Mouse (Mus musculus): ENCODE measurements around the gene Spock3. TPM values are rescaled to one million over a fixed set of nuclear protein-coding genes. Genes with fewer than 3 reads are reported as not detected.
A peak's percentile ranks its signal among the peaks of the same experiment; 100 is the strongest.

Gene Spock3
- polyA plus RNA-seq (2014; fragmentation: Nextera tagmentation; extraction: Ambion mirVana) = 1.3 and 2.1 TPM in 2 replicates

DNA sequence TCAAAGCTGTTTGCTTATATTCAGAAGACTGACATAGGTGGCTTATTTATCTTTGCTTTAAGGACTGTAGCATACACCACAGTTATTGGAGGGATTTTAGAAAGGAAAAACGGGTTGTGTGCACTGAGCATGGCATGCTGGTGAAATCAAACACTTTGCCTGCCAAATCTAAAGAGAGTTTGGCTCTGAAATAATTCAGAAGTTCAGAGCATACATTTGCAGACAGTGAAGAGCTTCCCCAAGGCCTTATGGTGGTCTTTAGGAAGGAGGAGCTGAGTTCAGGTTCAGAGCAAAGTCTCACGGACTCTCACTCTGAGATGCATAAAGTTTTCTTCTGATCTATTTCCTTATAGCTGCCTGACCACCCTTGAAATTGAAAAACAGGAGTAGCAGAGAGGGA, at the start of gene Spock3:
Gene Spock3 (plus strand): TSS at position 301 of the 400 bp plus-strand sequence.
- peak within 1 kb of the TSS; percentile 66 for H3K9ac ChIP-seq (ENCODE audit: low read length)
- no peaks in the 10 kb centered on the region for H3K9me3 ChIP-seq (ENCODE audit: control insufficient read depth, low read length)
- ATAC-seq (ENCODE audit: insufficient number of reproducible peaks, insufficient read depth, low FRiP score, low read depth) = no peak
- peak within 1 kb of the TSS; percentile 47 to 49 for H3K4me3 ChIP-seq (ENCODE audit: control insufficient read depth in 1 of 2, insufficient read depth in 1 of 2, low read depth in 1 of 2, low read length in 2 of 2)
- H3K27me3 ChIP-seq (ENCODE audit: control insufficient read depth, insufficient read depth, low read length) = peaks cover 13% of the 10 kb centered on the region
- H3K4me1 ChIP-seq (ENCODE audit: control insufficient read depth in 2 of 2, insufficient read depth in 2 of 2, low read length in 2 of 2) = peaks cover 0 to 8% of the 10 kb centered on the region in 2 experiments; a peak in 2 of 4 replicates
- H3K36me3 ChIP-seq (ENCODE audit: control insufficient read depth, insufficient read depth, low read length) = no peaks in the 10 kb centered on the region
- WGBS = 53% methylated on average over 2 of the region's 2 CpGs
- peak within 1 kb of the TSS; percentile 91 for H3K4me2 ChIP-seq (ENCODE audit: low read length)
- H3K27ac ChIP-seq (replicated peaks in 1 of 2; ENCODE audit: control insufficient read depth in 1 of 2, insufficient read depth in 1 of 2, low read depth in 2 of 2, low read length in 2 of 2) = no peak within 1 kb of the TSS

DNA sequence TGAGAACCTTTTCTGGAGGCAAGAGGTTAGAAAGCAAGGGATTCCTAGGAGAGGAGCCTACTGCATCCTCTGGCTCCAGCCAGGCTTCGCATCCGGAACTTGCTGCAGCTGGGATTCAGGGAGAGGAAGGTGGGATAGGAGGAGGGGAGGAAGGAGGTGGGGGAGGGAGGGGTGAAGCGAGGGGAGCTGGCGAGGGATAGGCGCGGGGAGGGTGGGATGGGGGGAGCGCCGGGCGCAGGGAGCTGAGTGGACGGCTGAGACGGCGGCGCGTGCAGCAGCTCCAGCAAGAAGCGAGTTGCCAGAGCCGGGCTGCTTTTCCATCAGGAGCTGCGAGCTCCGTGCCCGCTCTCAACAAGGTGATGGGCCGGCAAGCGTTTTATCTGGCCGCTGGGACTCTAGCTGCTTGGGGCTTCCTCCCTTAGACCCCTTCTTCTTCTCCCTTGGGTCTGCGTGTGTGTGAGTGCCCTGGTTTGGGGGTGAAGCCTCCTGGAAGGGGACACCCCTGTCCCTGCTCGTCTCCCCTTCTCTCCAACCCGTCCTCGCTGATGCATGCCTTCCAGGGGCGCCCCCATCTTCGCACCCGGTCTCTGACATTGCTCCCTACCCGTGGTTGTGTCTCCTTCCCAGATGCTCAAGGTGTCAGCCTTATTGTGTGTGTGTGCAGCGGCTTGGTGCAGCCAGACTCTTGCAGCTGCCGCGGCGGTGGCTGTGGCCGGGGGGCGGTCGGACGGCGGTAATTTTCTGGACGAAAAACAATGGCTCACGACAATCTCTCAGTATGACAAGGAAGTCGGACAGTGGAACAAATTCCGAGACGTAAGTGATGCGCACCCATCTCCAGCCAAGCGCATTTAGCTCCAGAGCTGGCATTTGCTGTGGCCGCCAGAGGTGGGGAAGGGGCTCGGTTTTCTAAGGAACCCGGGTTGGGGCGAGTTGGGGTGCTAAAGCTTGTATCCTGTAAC, 645 bp downstream of the Spock3 start:
- Histone ChIP-seq H3K9me3 (ENCODE audit: control insufficient read depth, low read length) (no peaks in the 10 kb centered on the region), H3K36me3 (ENCODE audit: control insufficient read depth, insufficient read depth, low read length) (no peaks in the 10 kb centered on the region), H3K27ac (replicated peaks in 1 of 2; ENCODE audit: control insufficient read depth in 1 of 2, insufficient read depth in 1 of 2, low read depth in 2 of 2, low read length in 2 of 2) (no peak overlapping the region), H3K9ac (ENCODE audit: low read length) (peak overlapping the region; percentile 66), H3K4me1 (ENCODE audit: control insufficient read depth in 2 of 2, insufficient read depth in 2 of 2, low read length in 2 of 2) (peaks cover 0 to 8% of the 10 kb centered on the region in 2 experiments; a peak in 2 of 4 replicates), H3K4me3 (ENCODE audit: control insufficient read depth in 1 of 2, insufficient read depth in 1 of 2, low read depth in 1 of 2, low read length in 2 of 2) (peak overlapping the region; percentile 47 to 49), H3K27me3 (ENCODE audit: control insufficient read depth, insufficient read depth, low read length) (peaks cover 13% of the 10 kb centered on the region), H3K4me2 (ENCODE audit: low read length) (peak overlapping the region; percentile 91)
- WGBS = under 1% methylated on average over 50 of the region's 50 CpGs
- ATAC-seq (ENCODE audit: insufficient number of reproducible peaks, insufficient read depth, low FRiP score, low read depth) = no peak

DNA sequence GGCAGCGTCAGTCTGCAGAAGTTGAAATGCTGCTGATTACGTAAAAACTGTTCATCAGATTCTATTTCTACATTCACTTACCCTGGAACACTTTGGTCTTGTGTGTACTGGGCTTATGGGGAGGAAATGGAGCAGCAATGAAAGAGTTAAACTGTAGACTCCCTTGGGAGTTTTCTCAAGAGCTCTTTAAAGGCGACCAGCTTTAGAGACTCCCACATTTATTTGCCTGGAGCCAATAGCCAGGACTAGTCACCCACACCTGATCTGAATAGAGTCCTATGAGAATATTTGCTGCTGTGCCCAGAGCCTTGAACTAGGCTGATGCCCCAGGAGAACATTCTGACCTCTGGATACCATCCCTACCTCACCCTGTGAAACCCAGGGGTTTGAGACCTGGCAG, 1.7 kb downstream of the Spock3 start:
- 22% methylated on average over 3 of the region's 3 CpGs for WGBS
- peak overlapping the region; percentile 91 for H3K4me2 ChIP-seq (ENCODE audit: low read length)
- H3K4me1 ChIP-seq (ENCODE audit: control insufficient read depth in 2 of 2, insufficient read depth in 2 of 2, low read length in 2 of 2) = peaks cover 0 to 8% of the 10 kb centered on the region in 2 experiments; a peak in 2 of 4 replicates
- H3K9ac ChIP-seq (ENCODE audit: low read length) = no peak overlapping the region
- H3K27ac ChIP-seq (replicated peaks in 1 of 2; ENCODE audit: control insufficient read depth in 1 of 2, insufficient read depth in 1 of 2, low read depth in 2 of 2, low read length in 2 of 2) = no peak overlapping the region
- no peaks in the 10 kb centered on the region for H3K36me3 ChIP-seq (ENCODE audit: control insufficient read depth, insufficient read depth, low read length)
- ATAC-seq (ENCODE audit: insufficient number of reproducible peaks, insufficient read depth, low FRiP score, low read depth) = no peak
- H3K4me3 ChIP-seq (ENCODE audit: control insufficient read depth in 1 of 2, insufficient read depth in 1 of 2, low read depth in 1 of 2, low read length in 2 of 2) = peak overlapping the region in 1 of 2 experiments; percentile 47; a peak in 2 of 4 replicates
- H3K27me3 ChIP-seq (ENCODE audit: control insufficient read depth, insufficient read depth, low read length) = peaks cover 13% of the 10 kb centered on the region
- no peaks in the 10 kb centered on the region for H3K9me3 ChIP-seq (ENCODE audit: control insufficient read depth, low read length)

DNA sequence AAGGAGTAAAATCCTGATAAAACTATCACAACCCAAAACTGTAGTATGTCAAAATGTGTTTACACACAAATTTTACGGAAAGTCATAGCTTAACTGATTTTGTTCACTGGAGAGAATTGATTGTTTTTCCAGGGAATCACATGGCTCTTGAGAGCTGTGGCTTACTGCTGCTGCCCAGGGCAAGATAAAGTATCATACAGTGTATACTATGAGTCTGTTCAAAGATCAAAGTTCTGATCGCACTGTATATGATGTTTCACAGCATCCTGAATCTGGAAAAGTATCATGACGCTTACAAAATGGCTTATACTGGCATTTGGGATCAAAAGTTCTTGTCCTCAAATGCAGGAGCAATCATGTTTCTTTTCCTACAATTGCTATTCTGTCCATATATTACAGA, 11.8 kb downstream of the Spock3 start:
- no peaks in the 10 kb centered on the region for H3K27me3 ChIP-seq (ENCODE audit: control insufficient read depth, insufficient read depth, low read length)
- no peaks in the 10 kb centered on the region for H3K36me3 ChIP-seq (ENCODE audit: control insufficient read depth, insufficient read depth, low read length)
- ATAC-seq (ENCODE audit: insufficient number of reproducible peaks, insufficient read depth, low FRiP score, low read depth) = no peak
- H3K9me3 ChIP-seq (ENCODE audit: control insufficient read depth, low read length) = no peaks in the 10 kb centered on the region
- H3K27ac ChIP-seq (replicated peaks in 1 of 2; ENCODE audit: control insufficient read depth in 1 of 2, insufficient read depth in 1 of 2, low read depth in 2 of 2, low read length in 2 of 2) = no peak overlapping the region
- no peak overlapping the region for H3K4me3 ChIP-seq (ENCODE audit: control insufficient read depth in 1 of 2, insufficient read depth in 1 of 2, low read depth in 1 of 2, low read length in 2 of 2)
- no peaks in the 10 kb centered on the region for H3K4me1 ChIP-seq (ENCODE audit: control insufficient read depth in 2 of 2, insufficient read depth in 2 of 2, low read length in 2 of 2)
- H3K9ac ChIP-seq (ENCODE audit: low read length) = no peak overlapping the region
- H3K4me2 ChIP-seq (ENCODE audit: low read length) = no peak overlapping the region
- 78% methylated on average over 3 of the region's 3 CpGs for WGBS

DNA sequence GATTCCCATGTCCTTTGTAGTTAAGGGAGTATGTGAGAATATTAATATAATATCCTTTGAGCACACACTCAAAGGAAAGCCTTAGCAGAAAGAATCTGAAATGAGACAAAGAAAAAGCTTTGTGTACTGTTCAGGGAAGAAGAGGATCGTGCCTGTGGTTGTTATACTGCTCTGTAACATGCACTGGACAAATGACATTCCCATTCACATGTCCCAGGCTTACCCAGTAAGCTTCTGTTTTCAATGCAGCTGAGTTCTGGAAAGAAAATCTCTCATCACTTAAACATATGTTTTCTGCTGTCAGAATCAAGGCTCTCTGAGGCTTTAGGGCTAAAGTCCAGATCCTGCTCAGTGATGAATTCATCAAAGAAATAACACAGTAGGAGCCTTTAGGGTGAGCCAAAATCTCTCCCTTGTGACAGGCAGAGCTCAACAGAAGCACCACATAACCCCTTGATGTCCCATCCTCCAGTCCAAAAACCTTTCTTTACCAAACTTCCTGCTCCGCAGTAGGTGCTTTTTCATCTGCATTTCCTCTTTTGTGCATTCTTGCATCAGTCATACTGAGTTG, 19.1 kb downstream of the Spock3 start:
- H3K36me3 ChIP-seq (ENCODE audit: control insufficient read depth, insufficient read depth, low read length) = no peaks in the 10 kb centered on the region
- ATAC-seq (ENCODE audit: insufficient number of reproducible peaks, insufficient read depth, low FRiP score, low read depth) = no peak
- no peaks in the 10 kb centered on the region for H3K9me3 ChIP-seq (ENCODE audit: control insufficient read depth, low read length)
- H3K4me2 ChIP-seq (ENCODE audit: low read length) = no peak overlapping the region
- WGBS = 93% methylated on average over 2 of the region's 2 CpGs
- no peak overlapping the region for H3K9ac ChIP-seq (ENCODE audit: low read length)
- no peaks in the 10 kb centered on the region for H3K4me1 ChIP-seq (ENCODE audit: control insufficient read depth in 2 of 2, insufficient read depth in 2 of 2, low read length in 2 of 2)
- H3K4me3 ChIP-seq (ENCODE audit: control insufficient read depth in 1 of 2, insufficient read depth in 1 of 2, low read depth in 1 of 2, low read length in 2 of 2) = no peak overlapping the region
- H3K27me3 ChIP-seq (ENCODE audit: control insufficient read depth, insufficient read depth, low read length) = no peaks in the 10 kb centered on the region
- H3K27ac ChIP-seq (replicated peaks in 1 of 2; ENCODE audit: control insufficient read depth in 1 of 2, insufficient read depth in 1 of 2, low read depth in 2 of 2, low read length in 2 of 2) = no peak overlapping the region

DNA sequence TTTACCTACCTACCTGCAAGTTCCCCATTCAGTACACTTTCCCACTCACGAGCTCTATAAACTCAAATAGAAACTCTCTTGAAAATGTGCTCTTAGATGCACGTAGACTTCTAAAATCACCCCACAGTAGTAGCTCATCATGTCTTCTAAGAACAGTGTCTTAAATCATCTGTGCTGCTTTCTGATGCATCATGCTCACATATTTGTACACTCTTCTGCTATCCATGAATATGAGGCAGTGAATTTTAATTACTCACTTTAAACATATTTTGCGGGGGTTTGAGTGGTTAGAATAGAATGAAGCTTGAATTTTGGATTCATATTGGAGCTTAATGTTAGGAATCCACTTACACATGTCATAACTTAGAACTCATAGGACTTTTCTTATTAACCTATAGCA, 138.2 kb downstream of the Spock3 start:
- Histone ChIP-seq H3K36me3 (ENCODE audit: control insufficient read depth, insufficient read depth, low read length) (no peaks in the 10 kb centered on the region), H3K4me1 (ENCODE audit: control insufficient read depth in 2 of 2, insufficient read depth in 2 of 2, low read length in 2 of 2) (no peaks in the 10 kb centered on the region), H3K4me2 (ENCODE audit: low read length) (no peak overlapping the region), H3K27ac (replicated peaks in 1 of 2; ENCODE audit: control insufficient read depth in 1 of 2, insufficient read depth in 1 of 2, low read depth in 2 of 2, low read length in 2 of 2) (no peak overlapping the region), H3K27me3 (ENCODE audit: control insufficient read depth, insufficient read depth, low read length) (no peaks in the 10 kb centered on the region), H3K4me3 (ENCODE audit: control insufficient read depth in 1 of 2, insufficient read depth in 1 of 2, low read depth in 1 of 2, low read length in 2 of 2) (no peak overlapping the region), H3K9me3 (ENCODE audit: control insufficient read depth, low read length) (no peaks in the 10 kb centered on the region), H3K9ac (ENCODE audit: low read length) (no peak overlapping the region)
- WGBS = 68% methylated on average over 3 of the region's 3 CpGs
- no peak for ATAC-seq (ENCODE audit: insufficient number of reproducible peaks, insufficient read depth, low FRiP score, low read depth)

DNA sequence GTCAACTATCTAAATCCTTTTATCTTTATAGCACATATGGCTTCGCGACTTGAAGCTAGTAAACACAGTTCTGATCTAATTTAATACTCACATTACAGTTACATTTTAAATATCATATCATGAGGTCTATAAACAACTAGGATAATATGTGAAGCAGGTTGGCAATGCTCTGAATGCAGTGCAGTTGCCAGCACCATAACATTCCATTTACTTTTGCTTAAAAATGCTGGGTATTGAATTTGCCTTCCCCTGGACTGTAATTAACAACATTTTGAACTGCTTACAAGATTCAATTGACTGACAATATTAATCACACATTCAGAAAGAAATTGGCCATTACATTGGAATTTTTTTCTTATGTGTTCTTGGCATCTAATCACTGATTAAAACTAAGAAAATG, 147.4 kb downstream of the Spock3 start:
- Histone ChIP-seq H3K27ac (replicated peaks in 1 of 2; ENCODE audit: control insufficient read depth in 1 of 2, insufficient read depth in 1 of 2, low read depth in 2 of 2, low read length in 2 of 2) (no peak overlapping the region), H3K9me3 (ENCODE audit: control insufficient read depth, low read length) (no peaks in the 10 kb centered on the region), H3K36me3 (ENCODE audit: control insufficient read depth, insufficient read depth, low read length) (no peaks in the 10 kb centered on the region), H3K27me3 (ENCODE audit: control insufficient read depth, insufficient read depth, low read length) (no peaks in the 10 kb centered on the region), H3K4me1 (ENCODE audit: control insufficient read depth in 2 of 2, insufficient read depth in 2 of 2, low read length in 2 of 2) (no peaks in the 10 kb centered on the region), H3K9ac (ENCODE audit: low read length) (no peak overlapping the region), H3K4me3 (ENCODE audit: control insufficient read depth in 1 of 2, insufficient read depth in 1 of 2, low read depth in 1 of 2, low read length in 2 of 2) (no peak overlapping the region), H3K4me2 (ENCODE audit: low read length) (no peak overlapping the region)
- ATAC-seq (ENCODE audit: insufficient number of reproducible peaks, insufficient read depth, low FRiP score, low read depth) = no peak
- 83% methylated on average over 2 of the region's 2 CpGs for WGBS

Measured in heart, embryonic 14.5 days (tissue).